Mouse (Mus musculus) urinary bladder, postnatal 25 days (tissue): ENCODE results near the gene Bcl3.

Experiments
- DNase-seq: peaks from one replicate; pipeline ENCODE4 v3.0.0; 2022; ENCODE audit warnings: low spot score

Gene Bcl3

DNA sequence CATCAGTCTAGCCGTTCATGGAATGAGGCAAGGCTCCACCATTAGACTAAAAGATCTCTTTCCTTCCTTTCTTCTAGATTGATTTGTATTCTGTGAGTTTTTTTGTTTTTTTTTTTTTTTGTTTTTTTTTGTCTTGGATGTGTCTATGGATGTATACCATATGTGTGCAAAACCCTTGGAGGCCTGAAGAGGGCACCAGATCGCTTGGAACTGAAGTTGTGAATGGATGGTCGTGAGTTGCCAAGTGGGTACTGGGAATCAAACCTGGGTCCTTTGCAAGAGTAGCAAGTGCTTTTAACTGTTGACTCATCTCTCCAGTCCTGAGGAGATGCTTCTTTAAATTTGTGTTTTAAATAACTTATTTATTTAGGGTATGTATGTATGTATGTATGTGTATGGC, 11.5 kb upstream of the Bcl3 start:
- DNase-seq, result no peak

DNA sequence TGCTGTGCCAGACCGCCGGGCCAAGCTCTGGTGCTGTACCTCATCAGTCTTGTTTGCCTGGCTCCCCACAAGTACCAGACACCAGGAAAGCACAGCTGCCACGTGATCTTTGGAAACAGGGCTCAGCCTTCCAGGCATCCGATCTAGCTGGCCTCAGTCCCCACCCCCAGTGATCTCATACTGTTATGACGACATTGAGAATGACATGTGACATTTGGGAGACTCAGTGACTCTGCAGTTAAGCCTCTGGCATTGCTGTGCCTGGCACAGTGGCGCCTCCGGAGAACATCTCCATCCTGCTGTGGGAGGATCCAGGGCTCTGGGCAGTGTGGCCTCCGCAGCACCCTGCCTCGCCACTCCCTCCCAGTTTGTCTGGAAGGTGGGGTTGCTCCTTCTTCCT, 9.3 kb upstream of the Bcl3 start:
- no peak for DNase-seq

DNA sequence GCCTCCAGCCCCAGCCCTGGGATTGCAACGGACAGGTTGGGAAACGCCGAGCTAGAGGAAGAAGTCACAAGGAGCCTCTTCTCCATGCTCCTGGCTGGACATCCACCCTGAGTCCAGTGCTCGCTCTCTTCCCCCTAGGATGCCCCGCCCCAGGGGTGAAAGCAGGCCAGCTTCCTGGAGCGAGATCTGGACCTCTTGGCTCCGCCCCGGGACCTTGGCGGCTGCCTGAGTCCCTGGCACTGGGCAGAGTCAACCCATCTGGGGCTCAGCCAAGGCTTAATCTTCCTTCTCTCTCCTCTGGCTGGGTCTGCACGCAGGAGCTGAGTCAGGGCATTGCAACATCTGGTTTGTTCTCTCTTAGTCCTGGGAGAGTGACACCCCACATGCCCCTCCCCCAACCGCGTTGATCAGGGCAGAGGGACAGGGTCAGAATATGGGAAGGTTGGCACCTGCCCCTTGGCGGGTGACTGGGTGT, 8.1 kb upstream of the Bcl3 start:
- DNase-seq, result peak; percentile 87

DNA sequence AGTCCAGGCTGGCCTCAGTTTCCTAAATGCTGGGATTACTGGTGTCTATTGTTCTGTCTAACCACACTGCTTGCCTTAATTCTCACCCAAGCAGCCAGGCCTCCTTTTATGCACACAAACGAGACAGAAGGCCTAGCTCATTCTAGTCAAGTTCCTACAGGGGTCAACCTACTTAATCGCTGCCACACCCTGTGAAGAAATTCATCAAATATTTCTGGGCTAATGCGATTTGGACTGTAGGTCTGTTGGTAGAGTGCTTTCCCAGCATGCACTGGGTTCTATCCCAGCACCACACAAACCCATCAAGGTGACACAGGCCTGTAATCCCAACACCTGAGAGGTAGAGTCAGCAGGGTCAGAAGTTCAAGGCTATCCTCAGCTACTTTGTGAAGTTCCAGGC, 7.1 kb upstream of the Bcl3 start:
- DNase-seq, result no peak

DNA sequence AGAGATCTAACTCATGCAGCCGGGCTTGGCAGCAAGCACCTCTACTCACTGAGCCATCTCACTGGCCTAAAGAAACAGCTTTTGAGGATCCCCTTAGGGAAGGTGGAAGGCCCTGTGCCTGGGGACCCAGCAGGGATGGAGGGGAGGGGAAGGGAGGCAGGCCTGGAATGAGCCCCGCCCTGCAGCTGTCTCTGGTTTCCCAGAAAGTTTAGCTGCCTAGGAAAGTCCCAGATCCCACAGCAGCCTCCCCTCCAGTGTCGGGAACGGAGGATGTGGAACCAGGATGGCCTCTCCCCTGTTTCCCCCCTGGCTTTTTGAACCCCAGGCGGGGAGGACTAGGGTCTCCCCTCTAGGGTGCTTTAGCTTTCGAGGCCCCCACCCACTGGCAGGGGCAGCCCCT, 4.2 kb upstream of the Bcl3 start:
- DNase-seq, result no peak

DNA sequence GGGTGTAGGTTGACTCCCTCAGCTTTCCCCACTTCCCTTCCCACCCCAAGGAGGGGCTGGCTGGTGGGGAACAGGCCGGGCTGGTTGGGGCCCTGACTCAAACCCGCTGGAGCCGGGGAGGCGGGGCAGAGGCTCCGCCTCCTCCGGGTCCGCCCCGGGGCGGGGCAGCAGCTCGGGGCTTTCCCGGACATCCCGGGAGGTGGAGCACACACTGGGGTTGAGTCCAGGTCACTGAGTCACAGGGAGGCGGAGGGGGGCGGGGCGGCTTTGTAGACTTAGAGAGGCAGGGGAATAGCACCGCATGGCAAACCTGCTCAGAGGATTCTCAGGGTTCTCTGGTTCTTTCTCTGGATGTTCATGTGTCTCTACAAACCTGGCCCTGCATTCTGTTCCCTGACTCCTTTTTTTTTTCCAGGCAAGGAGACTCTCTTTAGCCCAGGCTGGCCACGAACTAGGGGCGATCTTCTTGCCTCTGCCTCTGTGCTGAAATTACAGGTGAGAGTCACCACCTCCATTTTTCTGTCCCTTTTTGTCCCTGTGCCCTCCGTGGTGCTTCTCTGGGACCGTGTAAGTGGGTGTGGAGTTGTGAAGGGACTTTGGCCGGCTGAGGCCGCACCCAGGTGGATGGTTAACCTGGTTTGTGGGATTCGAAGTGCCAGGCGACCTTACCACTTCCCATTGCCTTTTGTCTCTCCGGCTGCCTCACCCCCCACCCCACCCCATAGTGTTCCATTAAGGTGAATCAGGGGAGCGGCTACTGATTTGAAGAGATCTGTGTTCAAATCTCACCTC, 1.8 kb upstream of the Bcl3 start:
- DNase-seq, result peak; percentile 92

DNA sequence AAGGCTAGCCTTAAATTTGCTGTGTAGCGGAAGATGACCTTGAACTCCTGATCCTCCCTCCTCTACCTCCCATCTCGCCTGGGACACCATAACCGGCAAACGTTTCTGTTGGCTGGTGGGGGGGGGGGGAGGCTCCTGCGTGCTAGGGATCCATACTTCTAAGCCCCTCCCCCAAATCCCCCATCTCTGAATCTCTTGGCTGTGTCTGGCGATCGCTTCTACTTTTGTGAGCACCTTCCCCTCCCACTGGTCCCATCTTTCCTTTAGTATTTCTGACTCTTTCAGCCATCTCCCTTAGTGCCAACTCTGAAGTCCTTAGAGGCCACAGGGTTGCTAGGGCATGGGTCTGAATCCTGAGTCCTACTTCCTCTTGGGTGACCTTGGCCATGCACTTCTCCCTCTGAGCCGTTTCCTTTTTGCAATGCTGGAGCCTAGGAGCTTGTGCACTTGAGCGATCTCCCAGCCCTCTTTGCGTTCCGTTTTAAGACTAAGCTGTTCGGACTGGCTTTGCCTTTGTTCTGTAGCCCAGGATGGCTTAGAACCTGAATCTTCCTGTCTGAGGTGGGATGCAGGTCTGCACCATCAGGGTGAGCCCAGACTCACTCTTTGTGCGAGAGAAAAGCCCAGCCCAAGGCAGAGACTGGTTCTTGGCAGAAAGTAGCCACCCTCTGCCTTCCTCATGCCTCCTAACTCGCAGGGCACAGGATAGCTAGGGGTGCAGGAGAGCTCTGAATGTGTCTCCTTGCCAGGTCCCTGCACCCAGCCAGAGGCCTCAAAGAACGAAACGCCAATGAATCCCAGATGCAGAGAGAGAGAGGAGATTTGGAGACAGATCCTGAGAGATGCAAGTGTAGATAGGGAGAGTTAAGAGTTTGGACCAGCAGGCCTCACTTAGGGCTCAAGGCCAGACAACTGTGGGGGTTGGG, 949 bp upstream of the Bcl3 start:
- DNase-seq, result no peak

DNA sequence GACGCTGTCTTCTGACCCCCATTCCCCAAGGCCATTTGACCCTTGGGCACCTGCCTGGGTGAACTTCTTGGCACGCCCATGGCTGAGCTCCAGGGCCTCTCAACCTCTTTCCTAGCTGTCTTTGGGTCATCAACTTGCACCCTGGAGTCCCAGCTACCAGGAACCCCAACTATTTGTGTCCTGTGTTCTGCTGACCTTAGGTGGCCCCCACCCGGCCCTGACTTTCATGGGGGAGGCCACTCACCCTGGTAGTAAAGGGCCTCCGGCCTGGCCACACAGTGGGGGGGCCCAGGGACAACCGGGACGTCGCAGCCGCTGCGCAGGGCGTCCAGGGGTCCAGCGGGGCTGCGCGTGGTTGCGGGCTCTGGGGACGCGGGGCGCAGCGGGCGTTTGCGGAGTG, 377 bp downstream of the Bcl3 start:
- DNase-seq, result no peak

DNA sequence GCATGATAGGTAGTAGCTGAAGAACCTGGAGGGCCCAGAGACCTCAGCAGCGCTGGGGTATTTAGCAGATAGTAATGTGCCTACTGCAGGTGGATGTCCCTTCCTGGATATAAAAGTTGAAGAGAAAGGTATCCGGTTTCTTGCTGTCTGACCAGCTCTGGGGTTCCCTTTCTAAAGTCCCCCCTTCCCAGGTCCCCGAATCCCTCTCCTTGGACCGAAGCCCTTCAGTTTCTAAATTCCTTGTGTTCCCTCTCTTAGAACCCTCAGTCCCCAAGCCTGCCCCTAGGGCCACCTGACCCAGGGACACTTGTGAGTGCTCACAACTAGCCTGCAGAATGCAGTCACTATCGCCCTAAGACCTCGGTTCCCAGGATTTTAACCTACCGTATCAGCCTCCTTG, 937 bp downstream of the Bcl3 start:
- DNase-seq, result no peak

DNA sequence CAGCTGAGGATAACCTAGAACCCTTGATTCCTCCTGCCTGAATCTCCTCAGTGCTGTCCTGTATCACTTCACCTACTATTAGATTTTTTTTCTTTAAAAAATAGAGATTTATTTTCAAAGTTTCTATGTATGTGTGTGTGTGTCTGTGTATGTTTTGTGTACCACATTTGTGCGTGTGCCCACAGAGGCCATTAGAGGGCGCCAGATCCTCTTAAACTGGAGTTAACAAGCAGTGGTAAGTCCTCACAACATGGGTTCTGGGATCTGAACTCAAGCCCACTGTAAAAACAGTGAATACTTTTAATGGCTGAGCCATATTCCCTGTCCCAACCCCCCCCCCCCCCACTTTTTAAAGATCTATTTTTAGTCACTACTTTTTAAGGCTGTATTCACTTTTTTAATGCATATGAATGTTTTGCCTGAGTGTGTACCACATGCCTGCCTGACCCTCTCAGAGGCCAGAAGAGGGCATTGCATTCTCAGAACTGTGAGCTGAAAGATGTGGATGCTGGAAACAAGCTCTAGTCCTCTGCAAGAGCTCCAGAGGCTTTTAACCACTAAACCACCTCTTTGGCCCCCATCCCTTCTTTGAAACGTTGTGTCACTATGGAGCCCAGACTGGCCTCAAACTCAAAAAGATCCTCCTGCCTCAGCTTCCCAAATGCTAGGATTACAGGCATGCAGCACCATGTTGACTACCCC, 2.1 kb downstream of the Bcl3 start:
- no peak for DNase-seq

DNA sequence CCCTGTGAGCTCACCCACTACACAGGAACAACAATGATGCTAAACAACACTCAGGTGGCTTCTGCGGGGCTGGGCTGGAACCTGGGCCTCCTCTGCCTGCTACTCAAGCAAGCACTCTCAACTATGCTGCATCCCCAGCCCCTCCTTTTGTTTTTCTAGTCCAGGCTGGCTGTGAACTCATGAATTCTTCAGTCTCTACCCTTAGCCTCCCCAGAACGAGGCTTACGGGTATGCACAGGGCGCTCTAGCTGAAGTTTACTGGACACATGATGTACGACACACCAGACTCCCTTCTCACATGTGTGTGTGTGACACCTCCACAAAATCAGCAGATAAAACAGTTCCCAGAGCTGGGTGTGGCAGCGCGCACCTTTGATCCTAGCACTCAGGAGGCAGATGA, 3.7 kb downstream of the Bcl3 start:
- DNase-seq, result no peak

DNA sequence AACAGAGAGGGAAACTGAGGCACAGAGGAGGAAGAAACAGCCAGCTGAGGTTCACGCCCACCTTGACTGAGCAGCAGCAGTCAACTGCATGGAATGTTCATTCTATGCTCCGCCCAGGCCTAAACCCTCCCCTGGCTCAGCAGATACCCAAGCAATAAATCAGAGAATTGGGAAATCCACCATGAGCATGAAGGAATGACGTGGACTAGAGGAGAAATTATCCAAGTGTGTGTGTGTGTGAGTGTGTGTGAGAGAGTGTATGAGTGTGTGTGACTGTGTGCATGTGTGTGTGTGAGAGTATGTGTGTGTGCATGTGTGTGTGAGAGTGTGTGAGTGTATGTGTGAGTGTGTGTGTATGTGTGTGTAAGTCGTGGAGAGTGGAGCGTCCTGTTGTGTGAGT, 4.1 kb downstream of the Bcl3 start:
- DNase-seq, result no peak

DNA sequence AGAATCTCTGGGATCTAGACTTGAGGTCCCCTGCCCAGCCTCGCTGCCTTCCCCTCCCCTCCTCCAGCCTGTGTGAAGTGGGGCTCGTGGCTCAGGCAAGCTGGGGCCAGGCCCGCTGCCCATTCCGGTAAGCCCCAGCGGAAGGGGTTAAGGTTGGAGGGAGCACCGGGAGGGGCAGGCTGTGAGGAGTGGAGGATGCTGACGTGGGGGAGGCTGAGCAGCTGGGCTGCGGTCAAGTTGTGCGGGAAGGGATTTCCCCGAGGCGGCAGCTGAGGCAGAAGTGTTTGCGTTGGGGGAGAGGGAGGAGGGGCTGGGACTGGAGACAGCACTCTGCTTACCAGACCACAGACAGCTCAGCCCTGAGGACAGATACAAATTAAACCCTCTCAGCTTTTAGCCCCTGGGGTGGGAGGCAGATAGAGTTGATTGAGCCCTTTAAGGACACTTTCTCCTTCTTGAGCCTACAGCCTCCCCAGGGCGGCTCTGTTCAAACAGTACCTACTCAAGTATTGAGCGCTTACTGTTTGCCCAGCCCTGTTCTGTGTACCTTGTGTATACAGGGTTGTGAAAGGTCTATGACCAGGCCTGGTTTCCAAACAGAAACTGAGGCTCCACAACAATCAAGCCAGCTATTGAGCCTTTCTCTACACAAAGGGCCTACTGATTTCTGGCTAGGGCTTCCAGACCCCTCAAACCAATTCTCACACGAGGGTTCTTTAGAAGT, 5.0 kb downstream of the Bcl3 start:
- peak; percentile 54 for DNase-seq

DNA sequence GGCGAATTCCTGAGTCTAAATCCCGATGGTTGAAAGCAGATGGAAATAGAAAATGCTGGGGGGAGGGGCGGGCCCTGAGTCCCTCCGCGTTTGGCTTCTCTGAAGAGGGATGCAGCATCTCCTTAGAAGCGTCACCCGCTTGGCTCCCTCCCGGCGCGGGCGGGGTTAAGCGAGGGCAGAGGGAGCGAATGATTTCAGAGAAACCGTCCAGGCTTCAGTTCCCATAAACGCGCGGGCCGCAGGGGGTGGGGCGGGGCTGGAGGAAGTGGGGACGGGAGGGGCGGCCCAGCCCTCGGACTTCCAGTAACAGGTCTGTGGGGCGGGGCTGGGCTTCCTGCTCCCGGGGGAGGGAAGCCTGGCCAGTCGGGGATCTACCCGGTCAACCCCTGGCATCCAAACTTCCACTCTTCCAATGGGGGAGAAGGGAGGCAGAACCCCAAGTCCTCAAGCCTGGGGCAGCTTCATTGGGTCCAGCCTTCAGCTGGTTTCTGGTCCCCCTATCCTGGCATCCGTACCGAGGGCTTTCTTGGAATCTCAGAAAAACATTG, 6.3 kb downstream of the Bcl3 start:
- peak; percentile 85 for DNase-seq

DNA sequence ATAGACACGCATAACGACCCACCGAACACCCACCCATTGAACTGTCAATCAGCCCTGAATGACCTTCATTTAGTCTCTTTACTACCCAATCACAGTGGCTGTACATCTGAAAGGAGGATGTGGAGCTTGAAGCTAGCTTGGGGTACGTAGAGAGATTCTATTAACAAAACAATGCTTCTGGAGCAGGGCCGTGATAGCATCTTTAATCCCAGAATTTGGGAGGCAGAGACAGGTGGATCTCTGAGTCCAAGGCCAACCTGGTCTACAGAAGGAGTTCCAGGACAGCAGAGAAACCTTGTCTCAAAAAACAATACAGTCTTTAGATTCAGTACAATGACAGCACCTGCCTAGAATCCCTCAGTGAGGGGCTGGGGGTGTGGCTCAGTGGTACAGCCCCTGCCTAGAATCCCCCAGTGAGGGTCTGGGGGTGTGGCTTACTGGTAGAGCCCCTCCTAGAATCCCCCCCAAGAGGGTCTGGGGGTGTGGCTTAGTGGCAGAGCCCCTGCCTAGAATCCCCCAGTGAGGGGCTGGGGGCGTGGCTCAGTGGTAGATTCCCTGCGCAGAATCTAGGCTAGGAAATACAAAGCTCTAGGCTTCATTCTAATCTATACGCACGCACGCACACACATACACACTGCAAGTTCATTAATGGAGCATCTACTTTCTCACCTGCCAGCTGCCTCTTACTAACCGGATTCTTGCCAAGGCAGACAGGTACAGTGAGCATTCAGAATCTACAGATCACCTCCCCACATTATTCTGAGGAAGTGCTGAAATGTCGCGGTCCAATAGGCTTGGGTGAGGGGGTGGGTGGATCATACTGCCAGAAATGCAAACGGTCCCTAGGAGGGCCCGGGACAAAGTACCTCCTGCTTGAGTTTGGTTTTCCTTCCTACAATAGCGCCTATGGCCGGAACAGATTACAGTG, 7.0 kb downstream of the Bcl3 start:
- DNase-seq, result no peak

DNA sequence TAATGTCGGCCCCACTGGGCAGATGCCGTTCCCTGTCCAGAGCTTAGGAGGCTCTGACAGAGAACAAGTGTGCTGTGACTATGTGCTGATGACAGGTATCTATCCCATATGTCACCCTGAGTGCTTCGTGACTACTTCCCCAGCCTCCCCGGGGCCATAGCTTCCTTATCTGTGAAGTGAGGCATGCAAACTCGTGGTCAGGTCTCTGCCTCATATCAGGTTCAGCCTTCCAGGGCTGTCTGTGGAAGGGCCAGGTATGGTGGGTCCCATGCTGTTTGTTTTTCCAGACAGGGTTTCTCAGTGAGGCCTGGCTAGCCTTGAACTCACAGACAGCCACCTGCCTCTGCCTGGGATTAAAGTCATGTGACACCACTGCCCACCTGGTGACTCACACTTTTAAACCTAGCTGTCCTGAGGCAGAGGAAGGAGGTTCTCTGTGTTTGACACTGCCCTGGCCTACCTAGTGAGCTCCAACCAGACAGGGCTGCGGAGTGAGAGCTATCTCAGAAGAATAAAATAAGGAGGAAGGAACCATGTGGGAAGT, 8.9 kb downstream of the Bcl3 start:
- DNase-seq, result no peak

DNA sequence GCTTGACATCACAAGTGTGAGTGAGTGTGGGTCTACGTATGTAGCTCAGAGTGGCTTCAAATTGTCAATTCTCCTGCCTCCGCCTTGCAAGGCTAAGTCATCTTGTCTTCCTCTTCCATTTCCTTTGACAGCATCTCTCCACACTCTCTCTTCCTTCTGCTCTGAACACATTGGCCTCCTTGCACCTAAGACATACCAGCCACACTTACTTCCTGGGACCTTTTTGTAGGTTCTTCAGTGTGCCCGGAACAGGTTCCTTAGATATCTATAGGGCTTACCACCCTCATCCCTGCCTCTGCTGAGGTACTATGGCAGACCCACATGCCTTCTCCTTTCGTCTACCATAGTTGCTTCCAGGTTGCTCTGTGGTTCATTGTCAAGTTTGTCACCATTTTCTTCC, 9.4 kb downstream of the Bcl3 start:
- DNase-seq, result no peak

DNA sequence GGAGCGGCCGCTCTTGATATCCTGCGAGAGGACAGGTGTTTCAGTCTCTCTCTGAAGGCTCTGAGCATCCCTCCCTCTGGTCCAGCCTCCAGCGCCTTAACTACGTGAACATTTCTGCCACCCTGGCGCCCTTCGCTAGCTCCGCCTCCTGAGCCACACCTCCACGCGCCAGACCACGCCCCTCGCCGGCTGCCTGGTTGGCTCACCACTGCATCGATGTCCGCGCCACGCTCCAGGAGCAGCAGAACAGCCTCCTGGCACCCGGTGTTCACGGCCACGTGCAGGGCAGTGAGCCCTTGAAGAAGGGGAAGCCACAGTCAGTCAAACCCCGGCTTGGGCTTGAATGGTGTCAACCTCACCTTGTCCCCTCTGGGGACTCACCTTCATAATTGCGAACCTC, 11.5 kb downstream of the Bcl3 start:
- DNase-seq, result no peak

DNA sequence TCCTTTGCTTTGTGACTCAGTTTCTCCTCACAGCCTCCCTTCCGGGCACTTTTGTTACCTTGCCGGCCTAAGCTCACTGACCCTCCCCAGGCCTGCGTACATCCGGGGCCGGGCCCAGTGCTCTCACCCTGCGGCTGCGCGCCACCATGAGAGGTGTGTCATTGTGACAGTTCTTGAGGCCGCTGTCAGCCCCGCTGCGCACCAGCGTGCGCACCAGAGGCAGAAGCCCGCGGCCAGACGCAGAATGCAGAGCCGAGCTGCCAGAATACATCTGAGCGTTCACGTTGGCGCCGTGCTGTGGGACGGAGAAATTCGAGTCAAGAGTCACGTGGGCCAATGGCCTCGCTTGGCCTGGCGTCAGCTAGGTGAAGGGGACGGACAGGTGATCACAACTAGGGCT, 13.2 kb downstream of the Bcl3 start:
- DNase-seq, result no peak

DNA sequence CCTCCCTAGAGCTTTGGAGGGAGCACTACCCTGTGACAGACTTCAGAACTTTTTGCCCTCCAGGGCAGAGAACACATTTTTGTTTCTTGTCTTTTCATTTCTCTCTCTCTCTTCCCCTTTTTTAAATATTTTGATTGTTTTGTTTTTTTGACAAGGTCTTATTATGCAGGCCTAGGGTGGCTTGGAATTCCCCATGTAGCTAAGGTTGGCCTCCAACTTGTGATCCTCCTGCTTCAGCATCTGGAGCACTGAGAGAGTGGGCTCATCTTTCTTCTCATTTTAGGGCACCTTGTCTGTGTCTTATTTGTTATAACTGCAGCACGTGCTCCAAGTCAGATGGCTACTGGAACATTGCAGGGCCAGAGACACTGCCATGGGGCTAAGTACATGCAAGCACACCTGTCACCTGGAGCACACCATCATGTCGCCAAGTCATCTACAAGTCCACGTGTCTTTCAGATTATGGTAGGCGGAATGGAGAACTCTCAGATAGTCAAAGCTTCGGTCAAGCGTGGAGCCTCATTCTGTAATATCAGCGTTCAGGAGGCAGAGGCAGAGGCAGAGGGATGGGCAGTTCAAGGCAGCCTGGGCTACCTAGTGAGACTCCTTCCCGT, 16.1 kb downstream of the Bcl3 start:
- DNase-seq, result no peak
